Mouse (Mus musculus) intestine, embryonic 14.5 days (tissue): ENCODE results near the gene Mboat2. TPM values are rescaled to one million over a fixed set of nuclear protein-coding genes. Genes with fewer than 3 reads are reported as not detected.
A peak's percentile ranks its signal among the peaks of the same experiment; 100 is the strongest.

Source experiments
- ATAC-seq: fragments of 200-750 bp; cut with Nextera tagmentation; replicated peaks from 2 replicates; pipeline ENCODE4 v1.8.0; 2017; ENCODE audit warnings: low read depth, moderate number of reproducible peaks, moderate TSS enrichment, moderate library complexity; ENCODE audit not compliant: low FRiP score, low TSS enrichment
- DNase-seq: peaks from one replicate; pipeline ENCODE4 v3.0.0-alpha.2; 2018; ENCODE audit warnings: low spot score
- H3K27ac ChIP-seq: fragments of 300-500 bp; sonication (generic); 2 replicates; pipeline ENCODE4 v1.5.1; 2014; ENCODE audit warnings: low read depth, mild to moderate bottlenecking, control low read depth
- H3K27me3 ChIP-seq: fragments of 300-500 bp; sonication (generic); replicated peaks from 2 replicates; pipeline ENCODE4 v1.6.1; 2014; ENCODE audit warnings: low read length, control low read depth; ENCODE audit not compliant: control insufficient read depth, insufficient read depth
- H3K36me3 ChIP-seq: fragments of 300-500 bp; sonication (generic); 2 replicates; pipeline ENCODE4 v1.6.1; 2014; ENCODE audit warnings: low read length, control low read depth; ENCODE audit not compliant: control insufficient read depth, insufficient read depth
- H3K4me1 ChIP-seq: fragments of 300-500 bp; sonication (generic); replicated peaks from 2 replicates; pipeline ENCODE4 v1.6.1; 2014; ENCODE audit warnings: low read length, control low read depth, mixed read lengths; ENCODE audit not compliant: control insufficient read depth, insufficient read depth
- H3K4me2 ChIP-seq: fragments of 300-500 bp; sonication (generic); 2 replicates; pipeline ENCODE4 v1.6.1; 2014; ENCODE audit warnings: low read length
- H3K4me3 ChIP-seq: fragments of 300-500 bp; sonication (generic); 2 replicates; pipeline ENCODE4 v1.5.1; 2014; ENCODE audit warnings: low read depth, low read length, control low read depth, mixed read lengths
- H3K9ac ChIP-seq: fragments of 300-500 bp; sonication (generic); 2 replicates; pipeline ENCODE4 v1.6.1; 2014; ENCODE audit warnings: mild to moderate bottlenecking, low read length
- H3K9me3 ChIP-seq: fragments of 300-500 bp; sonication (generic); 2 replicates; pipeline ENCODE4 v1.6.1; 2016; ENCODE audit warnings: low read length, control low read depth; ENCODE audit not compliant: control insufficient read depth
- WGBS: fragments of 180-500 bp; shearing (Covaris S2); extraction: QIAGEN DNeasy Blood & Tissue Kit; methylation state at CpG from one replicate; pipeline ENCODE4 v1.1.7; 2014; 5-methylcytosine and 5-hydroxymethylcytosine counted together
- polyA plus RNA-seq: library from polyadenylated mRNA; unstranded; fragments of >200 nt; fragmentation: Nextera tagmentation; extraction: Ambion mirVana; gene quantifications from 2 replicates; pipeline ENCODE4 v1.2.1, GENCODE M21; 2014

The Mboat2 gene
- polyA plus RNA-seq, result 31.6 and 37.7 TPM in 2 replicates

DNA sequence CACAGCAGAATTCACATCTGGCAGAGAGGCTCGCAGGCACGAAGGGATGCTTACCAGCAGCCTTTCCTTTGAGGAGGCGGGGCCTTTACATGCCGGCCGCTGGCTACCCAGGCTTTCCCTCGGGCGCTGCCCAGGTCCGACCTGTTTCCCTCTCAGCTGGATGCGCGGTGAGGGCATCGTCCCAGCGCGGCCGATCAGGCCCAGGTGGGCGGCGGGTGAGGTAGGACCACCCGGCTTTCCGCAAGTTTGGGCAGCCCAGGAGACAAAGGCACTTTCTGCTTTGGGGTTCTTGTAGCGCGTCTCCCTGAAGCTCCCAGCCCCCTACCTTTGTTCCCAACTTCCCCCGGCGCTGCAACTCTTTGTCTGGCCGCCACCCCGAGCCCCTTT is at the start of gene Mboat2:
Gene Mboat2, plus strand, starts transcription at position 114 of the 387 bp plus-strand sequence.
- H3K9me3 ChIP-seq, result no peaks in the 10 kb centered on the region
- H3K9ac ChIP-seq, result peak within 1 kb of the TSS; percentile 88
- DNase-seq (peak; percentile 94), ATAC-seq (peak; percentile 57)
- H3K36me3 ChIP-seq, result no peaks in the 10 kb centered on the region
- H3K27me3 ChIP-seq, result no peaks in the 10 kb centered on the region
- peaks cover 20% of the 10 kb centered on the region for H3K4me1 ChIP-seq
- H3K4me3 ChIP-seq, result peak within 1 kb of the TSS; percentile 84
- peak within 1 kb of the TSS; percentile 77 for H3K4me2 ChIP-seq
- H3K27ac ChIP-seq, result peak within 1 kb of the TSS; percentile 93
- under 1% methylated on average over 24 of the region's 24 CpGs for WGBS

DNA sequence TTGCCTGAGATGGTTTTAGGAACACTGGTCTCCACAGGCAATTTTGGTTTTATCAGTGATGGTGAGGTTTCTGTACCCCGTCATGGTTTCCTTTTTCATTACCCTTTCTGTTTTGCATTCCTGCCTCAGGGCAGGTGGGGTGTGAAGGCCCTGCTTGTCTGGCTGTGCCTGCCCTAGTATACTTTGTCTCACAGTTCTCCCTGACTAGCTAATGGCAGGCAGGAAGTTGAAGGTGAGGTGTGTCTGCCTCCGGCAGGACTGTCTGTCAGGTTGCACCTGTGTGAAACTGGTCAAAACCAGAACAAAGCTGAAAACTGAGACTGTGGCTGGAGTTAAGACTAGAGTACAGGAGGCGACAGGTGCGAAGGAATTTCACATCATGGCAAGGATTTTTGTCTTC is 46.9 kb upstream of the Mboat2 start:
- Histone ChIP-seq H3K4me1 (peaks cover 7% of the 10 kb centered on the region; the same call in 1 of the 2 replicates), H3K27me3 (no peaks in the 10 kb centered on the region), H3K4me2 (no peak overlapping the region), H3K27ac (no peak overlapping the region), H3K36me3 (no peaks in the 10 kb centered on the region), H3K4me3 (no peak overlapping the region), H3K9me3 (no peaks in the 10 kb centered on the region), H3K9ac (no peak overlapping the region)
- DNase-seq (no peak), ATAC-seq (no peak)
- 62% methylated on average over 4 of the region's 4 CpGs for WGBS

DNA sequence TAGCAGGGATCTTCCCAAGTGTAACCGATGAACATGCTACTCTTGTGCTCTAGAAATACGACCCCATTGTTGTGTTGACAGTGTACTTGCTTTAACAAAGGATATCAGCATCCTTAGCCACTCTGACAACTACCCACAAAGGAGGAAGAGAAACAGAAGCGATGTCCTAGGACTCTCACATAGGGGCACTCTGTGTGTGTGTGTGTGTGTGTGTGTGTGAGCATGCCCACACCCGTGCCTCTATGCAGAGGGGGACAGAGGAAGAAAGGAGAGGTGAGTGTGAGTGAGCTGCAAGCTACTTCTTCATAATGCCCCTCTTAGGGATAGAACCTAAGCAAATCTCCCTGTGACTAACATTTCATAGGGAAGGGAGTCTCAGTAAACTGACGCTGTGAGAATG is 44.8 kb upstream of the Mboat2 start:
- no peak overlapping the region for H3K4me2 ChIP-seq
- H3K27ac ChIP-seq, result no peak overlapping the region
- no peak for DNase-seq
- WGBS, result 68% methylated on average over 5 of the region's 5 CpGs
- H3K4me1 ChIP-seq, result no peaks in the 10 kb centered on the region
- H3K4me3 ChIP-seq, result no peak overlapping the region
- no peaks in the 10 kb centered on the region for H3K9me3 ChIP-seq
- ATAC-seq, result no peak
- no peak overlapping the region for H3K9ac ChIP-seq
- H3K27me3 ChIP-seq, result no peaks in the 10 kb centered on the region
- no peaks in the 10 kb centered on the region for H3K36me3 ChIP-seq

DNA sequence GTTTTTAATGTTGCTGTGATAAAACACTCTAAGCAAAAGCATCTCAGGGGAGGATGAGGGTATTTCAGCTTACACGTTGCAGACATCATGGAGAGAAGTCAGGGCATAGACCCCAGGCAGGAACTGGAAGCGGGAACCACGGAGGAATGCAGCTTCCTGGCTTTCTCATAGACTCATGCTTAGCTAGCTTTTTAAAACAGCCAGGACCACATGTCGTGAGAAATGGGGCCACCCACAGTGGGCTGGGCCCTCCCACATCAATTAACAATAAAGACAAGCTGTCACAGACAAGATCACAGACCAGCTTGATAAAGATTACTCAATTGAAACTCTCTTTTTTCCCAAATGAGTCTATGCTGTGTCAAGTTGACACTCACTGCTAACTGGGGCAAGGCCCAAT is 44.4 kb upstream of the Mboat2 start:
- Histone ChIP-seq H3K4me1 (no peaks in the 10 kb centered on the region), H3K4me2 (no peak overlapping the region), H3K9ac (no peak overlapping the region), H3K36me3 (no peaks in the 10 kb centered on the region), H3K27ac (no peak overlapping the region), H3K27me3 (no peaks in the 10 kb centered on the region), H3K4me3 (no peak overlapping the region), H3K9me3 (no peaks in the 10 kb centered on the region)
- DNase-seq (no peak), ATAC-seq (no peak)
- WGBS, result 34% methylated on average over 4 of the region's 4 CpGs

DNA sequence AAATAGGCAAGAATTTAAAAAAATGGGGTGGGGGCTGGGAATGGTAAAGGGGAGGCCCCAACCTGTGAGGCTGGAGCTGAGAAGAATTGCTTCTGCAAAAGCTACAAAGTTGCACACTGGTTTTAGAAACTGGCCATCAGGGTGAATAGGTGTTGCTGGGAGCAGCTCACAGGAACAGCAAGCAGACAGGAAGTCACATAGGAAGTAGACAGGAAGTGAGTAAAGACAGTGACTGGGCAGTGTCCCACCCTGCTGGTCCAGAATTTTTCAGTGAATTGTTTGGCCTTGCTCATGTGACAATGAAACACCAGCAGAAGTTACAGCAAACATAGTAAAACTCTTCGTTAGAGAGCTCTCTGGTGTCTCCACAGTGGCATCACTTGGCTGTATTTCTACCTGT is 41.0 kb upstream of the Mboat2 start:
- no peak overlapping the region for H3K4me3 ChIP-seq
- H3K4me1 ChIP-seq, result no peaks in the 10 kb centered on the region
- no peak overlapping the region for H3K27ac ChIP-seq
- no peaks in the 10 kb centered on the region for H3K9me3 ChIP-seq
- 74% methylated on average over 1 of the region's 1 CpGs for WGBS
- no peaks in the 10 kb centered on the region for H3K27me3 ChIP-seq
- H3K9ac ChIP-seq, result no peak overlapping the region
- DNase-seq (no peak), ATAC-seq (no peak)
- no peak overlapping the region for H3K4me2 ChIP-seq
- H3K36me3 ChIP-seq, result no peaks in the 10 kb centered on the region

DNA sequence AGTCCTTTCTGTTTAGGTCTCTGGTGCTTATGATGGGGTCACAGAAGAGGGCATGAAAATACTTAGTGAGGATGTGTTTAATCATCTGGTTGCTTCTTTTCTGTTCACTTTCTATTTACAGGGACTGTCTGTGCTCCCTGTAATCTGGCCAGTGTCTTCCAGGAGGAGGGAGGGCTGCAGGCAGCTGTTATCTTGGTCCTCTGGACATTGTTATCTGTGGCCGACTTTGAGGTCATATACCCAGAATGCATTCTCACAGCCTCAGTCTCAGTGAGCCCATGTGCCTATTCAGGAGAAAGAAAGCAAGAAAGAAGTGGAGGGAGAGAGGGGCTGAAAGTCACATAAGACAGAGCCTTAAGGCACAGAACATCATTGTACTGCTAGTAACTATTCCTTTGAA is 19.4 kb upstream of the Mboat2 start:
- Histone ChIP-seq H3K27me3 (no peaks in the 10 kb centered on the region), H3K4me1 (peaks cover 16% of the 10 kb centered on the region), H3K4me3 (no peak overlapping the region), H3K36me3 (no peaks in the 10 kb centered on the region), H3K9ac (no peak overlapping the region), H3K4me2 (no peak overlapping the region), H3K27ac (no peak overlapping the region), H3K9me3 (no peaks in the 10 kb centered on the region)
- 0% methylated on average over 1 of the region's 1 CpGs for WGBS
- no peak for ATAC-seq
- no peak for DNase-seq

DNA sequence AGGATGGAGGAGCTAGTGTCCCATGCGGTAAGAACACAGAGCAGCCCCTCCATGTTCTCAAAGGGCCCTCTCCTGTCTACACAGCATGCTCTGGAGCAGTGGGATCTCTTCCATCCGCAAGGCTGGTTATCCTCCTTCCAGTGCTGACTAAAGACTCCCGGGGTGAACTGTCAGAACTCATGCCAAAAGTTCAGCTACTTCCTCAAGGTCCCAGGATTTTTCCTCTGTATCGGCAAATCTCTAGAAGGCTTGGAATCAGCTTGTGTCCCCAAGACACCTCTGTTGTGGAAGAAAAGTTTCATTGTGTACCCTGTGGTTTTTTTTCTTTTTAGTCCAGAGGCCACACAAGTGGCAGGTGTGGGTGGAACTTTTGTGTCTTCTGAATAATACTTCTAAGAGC is 18.8 kb upstream of the Mboat2 start:
- ATAC-seq (no peak), DNase-seq (no peak)
- Histone ChIP-seq H3K36me3 (no peaks in the 10 kb centered on the region), H3K9me3 (no peaks in the 10 kb centered on the region), H3K4me2 (no peak overlapping the region), H3K27me3 (no peaks in the 10 kb centered on the region), H3K9ac (no peak overlapping the region), H3K4me1 (peaks cover 16% of the 10 kb centered on the region), H3K4me3 (no peak overlapping the region), H3K27ac (no peak overlapping the region; the same call in 1 of the 2 replicates)
- WGBS, result 56% methylated on average over 4 of the region's 4 CpGs

DNA sequence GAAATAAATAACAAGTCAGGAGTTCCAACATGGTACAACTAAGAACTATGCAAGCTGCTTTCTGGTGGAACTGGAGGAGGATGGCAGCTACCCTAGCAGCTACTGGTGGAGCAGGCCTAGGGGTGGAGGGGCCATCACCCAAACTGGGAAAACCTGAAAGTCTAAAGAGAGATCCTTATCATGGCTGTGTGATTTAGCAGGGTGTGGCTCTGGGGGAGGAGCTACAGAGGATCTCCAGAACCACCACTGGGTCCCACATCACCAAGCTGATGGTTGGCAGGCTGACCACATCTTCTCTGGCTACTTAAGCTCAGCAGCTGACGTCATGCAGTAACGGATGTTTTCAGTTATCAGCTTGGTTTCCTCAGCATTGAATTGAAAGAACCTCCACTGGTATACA is 7.8 kb upstream of the Mboat2 start:
- Histone ChIP-seq H3K27me3 (no peaks in the 10 kb centered on the region), H3K4me1 (no peaks in the 10 kb centered on the region), H3K4me3 (no peak overlapping the region), H3K36me3 (no peaks in the 10 kb centered on the region), H3K9me3 (no peaks in the 10 kb centered on the region), H3K9ac (no peak overlapping the region), H3K4me2 (no peak overlapping the region), H3K27ac (no peak overlapping the region)
- ATAC-seq (no peak), DNase-seq (no peak)
- 72% methylated on average over 2 of the region's 2 CpGs for WGBS

DNA sequence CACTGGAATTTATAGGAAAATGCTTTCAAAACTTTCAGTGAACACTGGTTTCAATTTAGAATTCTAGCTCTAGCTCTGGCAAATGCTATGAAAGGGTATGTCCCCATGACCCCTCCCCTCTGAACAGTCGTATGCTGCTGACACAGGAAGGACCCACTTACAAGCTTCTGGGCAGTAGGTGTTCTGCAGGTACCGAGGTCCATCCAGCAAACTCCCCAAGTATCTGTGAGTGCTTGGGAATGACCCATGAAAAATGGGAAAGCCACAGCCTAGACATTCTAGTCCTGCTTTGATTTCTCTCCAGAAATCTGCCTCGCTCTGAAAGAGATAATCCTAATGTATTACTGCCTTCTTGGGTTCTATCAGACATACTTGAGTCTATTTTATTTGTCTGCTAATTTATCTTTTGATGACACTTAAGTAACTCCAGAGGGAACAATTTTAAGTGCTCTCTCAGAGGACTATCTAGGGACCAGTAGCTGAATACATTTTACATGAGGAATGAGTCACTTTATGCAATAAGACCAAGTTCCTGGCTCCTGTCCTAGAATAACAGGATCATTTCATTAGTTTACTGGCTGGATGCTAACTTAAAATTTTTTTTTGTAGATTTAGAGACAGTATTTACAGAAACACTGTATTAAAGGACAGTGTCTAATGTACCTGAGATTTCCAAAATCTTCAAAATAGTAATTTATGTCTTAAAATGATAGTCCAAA is 6.9 kb upstream of the Mboat2 start:
- 77% methylated on average over 3 of the region's 3 CpGs for WGBS
- Histone ChIP-seq H3K4me1 (no peaks in the 10 kb centered on the region), H3K36me3 (no peaks in the 10 kb centered on the region), H3K4me2 (no peak overlapping the region), H3K4me3 (no peak overlapping the region), H3K27ac (no peak overlapping the region), H3K9ac (no peak overlapping the region), H3K9me3 (no peaks in the 10 kb centered on the region), H3K27me3 (no peaks in the 10 kb centered on the region)
- ATAC-seq, result no peak
- no peak for DNase-seq
